In the genomic region with DNA sequence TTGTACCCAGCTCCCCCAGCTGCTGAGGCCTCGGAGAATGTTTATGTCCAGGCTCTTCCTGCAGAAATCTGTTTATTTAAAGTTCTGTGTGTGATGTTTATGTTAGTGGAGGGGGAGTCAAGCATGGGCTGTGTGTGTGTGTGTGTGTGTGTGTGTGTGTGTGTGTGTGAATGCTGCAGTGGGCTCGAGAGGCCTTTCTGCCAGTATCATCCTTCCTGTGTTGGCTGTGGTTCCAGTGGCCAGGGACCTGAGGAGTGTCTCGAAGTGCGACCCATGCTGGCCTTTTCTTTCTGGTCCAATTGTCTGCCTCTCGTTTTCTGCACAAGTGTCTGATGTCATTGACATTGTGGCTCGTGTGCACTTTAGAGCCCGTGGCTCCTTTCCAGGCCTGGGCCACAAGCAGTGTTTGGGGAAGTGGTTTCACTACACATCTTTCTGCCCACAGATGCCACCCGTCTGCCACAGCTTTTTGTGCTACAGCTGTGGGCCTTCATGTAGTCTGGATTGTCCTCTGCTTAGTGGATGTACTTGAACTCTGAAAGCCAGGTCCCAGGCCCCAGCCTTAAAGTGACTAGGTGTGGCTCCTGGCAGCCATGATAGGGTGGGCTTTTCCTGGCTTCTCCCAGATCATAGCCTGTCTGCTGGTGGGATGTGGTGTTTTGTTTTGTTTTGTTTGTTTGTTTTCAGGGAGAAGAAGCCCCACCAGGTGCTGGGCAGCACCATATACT, we compare ENCODE assay signal across 10 mouse cellular contexts. TPM values are rescaled to one million over a fixed set of nuclear protein-coding genes. Genes with fewer than 3 reads are reported as not detected.
A peak's percentile ranks its signal among the peaks of the same experiment; 100 is the strongest.
DNase-seq lines count a peak whose midpoint lies in the region; ATAC-seq and TF ChIP-seq lines count a peak whose summit lies in the region.
"Had no signal": no experiment of that assay in that cellular context is flagged by ENCODE, and none has a peak within 500 bp of the region (broad histone marks: within the 10 kb centered on the region; RNA-seq: fewer than 3 reads in every experiment).

No protein-coding gene starts in this region.

- H3K4me1 ChIP-seq in embryonic facial prominence, embryonic 11.5 days (ENCODE audit: control insufficient read depth, insufficient read depth, low read length), result no peaks in the 10 kb centered on the region
- peaks cover 57% of the 10 kb centered on the region for H3K4me1 ChIP-seq in lung, embryonic 14.5 days (ENCODE audit: insufficient read depth)
- H3K4me1 ChIP-seq in stomach, embryonic 16.5 days (ENCODE audit: control insufficient read depth, insufficient read depth, low read length), result peaks cover 52% of the 10 kb centered on the region
- peaks cover 22% of the 10 kb centered on the region for H3K4me1 ChIP-seq in neural tube, embryonic 15.5 days
- H3K4me1 ChIP-seq in forebrain, embryonic 11.5 days (replicated peaks; ENCODE audit: control insufficient read depth, insufficient read depth, low read length), result no peaks in the 10 kb centered on the region

- TF ChIP-seq CTCF in lung, embryonic 14.5 days (IDR thresholded peaks at IDR 0.05; ENCODE audit: low read depth), result no peak

- H3K4me3 ChIP-seq in embryonic facial prominence, embryonic 11.5 days (ENCODE audit: low read depth, low read length), result no peak overlapping the region
- no peak overlapping the region for H3K4me3 ChIP-seq in lung, embryonic 14.5 days (ENCODE audit: low read depth, low read length)
- H3K4me3 ChIP-seq in stomach, embryonic 16.5 days (replicated peaks; ENCODE audit: low read length), result no peak overlapping the region
- H3K4me3 ChIP-seq in neural tube, embryonic 15.5 days (replicated peaks), result no peak overlapping the region
- no peak overlapping the region for H3K4me3 ChIP-seq in forebrain, embryonic 11.5 days (ENCODE audit: low read depth, low read length)
- H3K4me3 ChIP-seq: midbrain, embryonic 13.5 days had no signal

- H3K36me3 ChIP-seq in embryonic facial prominence, embryonic 11.5 days (replicated peaks; ENCODE audit: control insufficient read depth, insufficient read depth, low read depth, low read length), result no peaks in the 10 kb centered on the region
- H3K36me3 ChIP-seq in lung, embryonic 14.5 days (ENCODE audit: insufficient read depth), result no peaks in the 10 kb centered on the region
- H3K36me3 ChIP-seq in stomach, embryonic 16.5 days (ENCODE audit: control insufficient read depth, insufficient read depth, low read length), result no peaks in the 10 kb centered on the region
- no peaks in the 10 kb centered on the region for H3K36me3 ChIP-seq in neural tube, embryonic 15.5 days
- no peaks in the 10 kb centered on the region for H3K36me3 ChIP-seq in forebrain, embryonic 11.5 days (ENCODE audit: control insufficient read depth, insufficient read depth, low read length)
- H3K36me3 ChIP-seq: midbrain, embryonic 13.5 days had no signal

- no peak for ATAC-seq in embryonic facial prominence, embryonic 11.5 days (replicated peaks; ENCODE audit: insufficient number of reproducible peaks, low FRiP score, low TSS enrichment, low read depth)
- peak; percentile 68 for ATAC-seq in lung, embryonic 14.5 days (ENCODE audit: insufficient read depth)
- peak; percentile 30; the same call in 1 of the 2 replicates for ATAC-seq in stomach, embryonic 16.5 days (ENCODE audit: insufficient read depth, low FRiP score)
- ATAC-seq in neural tube, embryonic 15.5 days (ENCODE audit: low FRiP score), result no peak
- no peak for ATAC-seq in forebrain, embryonic 11.5 days (replicated peaks; ENCODE audit: low FRiP score)
- ATAC-seq: midbrain, embryonic 13.5 days had no signal

- WGBS in embryonic facial prominence, embryonic 11.5 days, result 64% methylated on average over 8 of the region's 8 CpGs
- 11% methylated on average over 8 of the region's 8 CpGs for WGBS in lung, embryonic 14.5 days
- WGBS in stomach, embryonic 16.5 days, result 26% methylated on average over 8 of the region's 8 CpGs
- 54% methylated on average over 8 of the region's 8 CpGs for WGBS in neural tube, embryonic 15.5 days
- 64% methylated on average over 8 of the region's 8 CpGs for WGBS in forebrain, embryonic 11.5 days

- peak; percentile 27 to 49 for DNase-seq in spleen, postnatal 36 days (ENCODE audit: low spot score in 2 of 2)
- DNase-seq in spleen, postnatal 14 days (ENCODE audit: low spot score in 2 of 2), result no peak
- peak; percentile 7 for DNase-seq in embryonic facial prominence, embryonic 11.5 days (ENCODE audit: low spot score)
- peak; percentile 86 for DNase-seq in lung, embryonic 14.5 days
- DNase-seq in forebrain, embryonic 11.5 days (ENCODE audit: low spot score), result no peak
- no peak for DNase-seq in right cerebral cortex, postnatal 36 days (ENCODE audit: low spot score in 2 of 2)
- DNase-seq: kidney, adult 18-20 months had no signal

- H3K9ac ChIP-seq in embryonic facial prominence, embryonic 11.5 days (replicated peaks; ENCODE audit: low read length), result no peak overlapping the region
- no peak overlapping the region for H3K9ac ChIP-seq in lung, embryonic 14.5 days
- no peak overlapping the region for H3K9ac ChIP-seq in stomach, embryonic 16.5 days (ENCODE audit: low read length)
- H3K9ac ChIP-seq in neural tube, embryonic 15.5 days (replicated peaks), result no peak overlapping the region
- no peak overlapping the region for H3K9ac ChIP-seq in forebrain, embryonic 11.5 days (ENCODE audit: low read length)
- H3K9ac ChIP-seq: midbrain, embryonic 13.5 days had no signal

- H3K27me3 ChIP-seq in embryonic facial prominence, embryonic 11.5 days (ENCODE audit: control insufficient read depth, insufficient read depth, low read length), result no peaks in the 10 kb centered on the region
- H3K27me3 ChIP-seq in lung, embryonic 14.5 days (ENCODE audit: insufficient read depth, low read length), result no peaks in the 10 kb centered on the region
- H3K27me3 ChIP-seq in stomach, embryonic 16.5 days (ENCODE audit: control insufficient read depth, insufficient read depth, low read length), result no peaks in the 10 kb centered on the region
- H3K27me3 ChIP-seq in neural tube, embryonic 15.5 days (replicated peaks), result no peaks in the 10 kb centered on the region
- H3K27me3 ChIP-seq in forebrain, embryonic 11.5 days (ENCODE audit: control insufficient read depth, insufficient read depth, low read length), result no peaks in the 10 kb centered on the region
- H3K27me3 ChIP-seq: midbrain, embryonic 13.5 days had no signal

- H3K4me2 ChIP-seq in embryonic facial prominence, embryonic 11.5 days (ENCODE audit: low read depth, low read length), result no peak overlapping the region
- H3K4me2 ChIP-seq in lung, embryonic 14.5 days, result peak overlapping the region; percentile 27; the same call in 1 of the 2 replicates
- H3K4me2 ChIP-seq in stomach, embryonic 16.5 days (ENCODE audit: low read depth, low read length), result peak overlapping the region; percentile 0; the same call in 1 of the 2 replicates
- no peak overlapping the region for H3K4me2 ChIP-seq in neural tube, embryonic 15.5 days
- H3K4me2 ChIP-seq in forebrain, embryonic 11.5 days (ENCODE audit: low read depth, low read length, severe bottlenecking), result no peak overlapping the region
- H3K4me2 ChIP-seq: midbrain, embryonic 13.5 days had no signal

- no peaks in the 10 kb centered on the region for H3K9me3 ChIP-seq in embryonic facial prominence, embryonic 11.5 days (replicated peaks; ENCODE audit: control insufficient read depth, low read length)
- H3K9me3 ChIP-seq in lung, embryonic 14.5 days (ENCODE audit: low read depth, low read length), result no peaks in the 10 kb centered on the region
- no peaks in the 10 kb centered on the region for H3K9me3 ChIP-seq in stomach, embryonic 16.5 days (replicated peaks; ENCODE audit: control insufficient read depth, low read length)
- H3K9me3 ChIP-seq in neural tube, embryonic 15.5 days (replicated peaks), result no peaks in the 10 kb centered on the region
- no peaks in the 10 kb centered on the region for H3K9me3 ChIP-seq in forebrain, embryonic 11.5 days (ENCODE audit: control insufficient read depth, low read length)
- H3K9me3 ChIP-seq: midbrain, embryonic 13.5 days had no signal

- H3K27ac ChIP-seq in embryonic facial prominence, embryonic 11.5 days (replicated peaks; ENCODE audit: low read depth, low read length), result no peak overlapping the region
- H3K27ac ChIP-seq in lung, embryonic 14.5 days (ENCODE audit: low read depth), result peak overlapping the region; percentile 87
- peak overlapping the region; percentile 61; the same call in 1 of the 2 replicates for H3K27ac ChIP-seq in stomach, embryonic 16.5 days (ENCODE audit: low read length)
- no peak overlapping the region for H3K27ac ChIP-seq in neural tube, embryonic 15.5 days (replicated peaks)
- no peak overlapping the region for H3K27ac ChIP-seq in forebrain, embryonic 11.5 days (ENCODE audit: low read depth, low read length)
- H3K27ac ChIP-seq: midbrain, embryonic 13.5 days had no signal

RNA-seq across cellular contexts. Expression of gene Inpp5a, which starts 23.5 kb away (rescaled TPM):
- polyA plus RNA-seq in embryonic facial prominence, embryonic 11.5 days (2014; fragmentation: Nextera tagmentation; extraction: Ambion mirVana), result 26.1 and 28.4 TPM in 2 replicates
- polyA plus RNA-seq in lung, embryonic 14.5 days (2014; fragmentation: Nextera tagmentation; extraction: Ambion mirVana), result 45.2 and 47.7 TPM in 2 replicates
- 20.0 and 21.3 TPM in 2 replicates for polyA plus RNA-seq in stomach, embryonic 16.5 days (2015; fragmentation: Nextera tagmentation; extraction: Ambion mirVana)
- polyA plus RNA-seq in neural tube, embryonic 15.5 days (2015; fragmentation: Nextera tagmentation; extraction: Ambion mirVana), result 18.4 and 20.9 TPM in 2 replicates
- 22.4 and 23.7 TPM in 2 replicates for polyA plus RNA-seq in forebrain, embryonic 11.5 days (2014; fragmentation: Nextera tagmentation; extraction: Ambion mirVana)

Comparison
In these comparisons a context has a peak if more than half of its experiments do, and no peak if none do; other contexts are left out.
1. DNase-seq: peak in spleen, postnatal 36 days (2 of 2), embryonic facial prominence, embryonic 11.5 days (single experiment) and lung, embryonic 14.5 days (single experiment); none in spleen, postnatal 14 days (0 of 2), forebrain, embryonic 11.5 days (single experiment) and right cerebral cortex, postnatal 36 days (0 of 2).
2. ATAC-seq: peak in lung, embryonic 14.5 days (single experiment) and stomach, embryonic 16.5 days (single experiment); none in embryonic facial prominence, embryonic 11.5 days (single experiment), neural tube, embryonic 15.5 days (single experiment) and forebrain, embryonic 11.5 days (single experiment).
3. H3K27ac ChIP-seq: peak in lung, embryonic 14.5 days (single experiment) and stomach, embryonic 16.5 days (single experiment); none in embryonic facial prominence, embryonic 11.5 days (single experiment), neural tube, embryonic 15.5 days (single experiment) and forebrain, embryonic 11.5 days (single experiment).
4. H3K4me2 ChIP-seq: peak in lung, embryonic 14.5 days (single experiment) and stomach, embryonic 16.5 days (single experiment); none in embryonic facial prominence, embryonic 11.5 days (single experiment), neural tube, embryonic 15.5 days (single experiment) and forebrain, embryonic 11.5 days (single experiment).